Mouse (Mus musculus): ENCODE results near the gene Axin2. TPM values are rescaled to one million over a fixed set of nuclear protein-coding genes. Genes with fewer than 3 reads are reported as not detected.

The Axin2 gene
- polyA plus RNA-seq, 1 experiment from 2014 or later: 7.8 TPM

GRCm38 (mm10) chr11:108910903-108911302 is 9.2 kb upstream of the Axin2 start:
- Histone ChIP-seq H3K9ac (ENCODE audit: low read length) (no peak overlapping the region), H3K4me1 (ENCODE audit: control insufficient read depth, insufficient read depth, low read length) (peaks cover 6% of the 10 kb centered on the region), H3K27me3 (replicated peaks; ENCODE audit: control insufficient read depth, insufficient read depth, low read length) (0 out of 2 replicates have a peak, but pooled peaks cover 7% of the 10 kb centered on the region), H3K4me2 (ENCODE audit: low read length) (no peak overlapping the region), H3K9me3 (replicated peaks; ENCODE audit: control insufficient read depth, low read length) (no peaks in the 10 kb centered on the region), H3K36me3 (ENCODE audit: control insufficient read depth, insufficient read depth, low read length) (no peaks in the 10 kb centered on the region), H3K27ac (ENCODE audit: low read depth, low read length) (no peak overlapping the region), H3K4me3 (ENCODE audit: low read depth, low read length) (no peak overlapping the region)
- DNase-seq (ENCODE audit: low spot score) (no peak), ATAC-seq (no peak)
- WGBS: 34% methylated on average over 7 of the region's 7 CpGs

- Histone ChIP-seq H3K36me3 (ENCODE audit: control insufficient read depth, insufficient read depth, low read length) (no peaks in the 10 kb centered on the region), H3K9me3 (replicated peaks; ENCODE audit: control insufficient read depth, low read length) (0 out of 2 replicates have a peak, but pooled peaks cover 2% of the 10 kb centered on the region), H3K27me3 (replicated peaks; ENCODE audit: control insufficient read depth, insufficient read depth, low read length) (0 out of 2 replicates have a peak, but pooled peaks cover 7% of the 10 kb centered on the region), H3K4me2 (ENCODE audit: low read length) (no peak overlapping the region), H3K4me3 (ENCODE audit: low read depth, low read length) (no peak overlapping the region), H3K9ac (ENCODE audit: low read length) (no peak overlapping the region), H3K4me1 (ENCODE audit: control insufficient read depth, insufficient read depth, low read length) (peaks cover 6% of the 10 kb centered on the region), H3K27ac (ENCODE audit: low read depth, low read length) (no peak overlapping the region)
- ATAC-seq (no peak), DNase-seq (ENCODE audit: low spot score) (no peak)
- WGBS: 92% methylated on average over 12 of the region's 12 CpGs
These were observed 8.0 kb upstream of the Axin2 start for GRCm38 (mm10) chr11:108912174-108912573.

GRCm38 (mm10) chr11:108917422-108918324 is 2.5 kb upstream of the Axin2 start:
- 10% methylated on average over 12 of the region's 12 CpGs for WGBS
- H3K27me3 ChIP-seq (replicated peaks; ENCODE audit: control insufficient read depth, insufficient read depth, low read length): no peaks in the 10 kb centered on the region
- no peak overlapping the region for H3K4me3 ChIP-seq (ENCODE audit: low read depth, low read length)
- peaks cover 10% of the 10 kb centered on the region for H3K4me1 ChIP-seq (ENCODE audit: control insufficient read depth, insufficient read depth, low read length)
- no peak for ATAC-seq
- peak overlapping the region; percentile 28 for H3K4me2 ChIP-seq (ENCODE audit: low read length)
- peak; percentile 77 for DNase-seq (ENCODE audit: low spot score)
- 0 out of 2 replicates have a peak, but pooled peaks cover 2% of the 10 kb centered on the region for H3K9me3 ChIP-seq (replicated peaks; ENCODE audit: control insufficient read depth, low read length)
- H3K27ac ChIP-seq (ENCODE audit: low read depth, low read length): peak overlapping the region; percentile 54
- no peak overlapping the region for H3K9ac ChIP-seq (ENCODE audit: low read length)
- H3K36me3 ChIP-seq (ENCODE audit: control insufficient read depth, insufficient read depth, low read length): no peaks in the 10 kb centered on the region

GRCm38 (mm10) chr11:108920636-108921505 is 722 bp downstream of the Axin2 start:
- Histone ChIP-seq H3K4me3 (ENCODE audit: low read depth, low read length) (peak overlapping the region; percentile 86), H3K27ac (ENCODE audit: low read depth, low read length) (peak overlapping the region; percentile 99), H3K9ac (ENCODE audit: low read length) (peak overlapping the region; percentile 93), H3K4me2 (ENCODE audit: low read length) (peak overlapping the region; percentile 89), H3K36me3 (ENCODE audit: control insufficient read depth, insufficient read depth, low read length) (no peaks in the 10 kb centered on the region), H3K9me3 (replicated peaks; ENCODE audit: control insufficient read depth, low read length) (0 out of 2 replicates have a peak, but pooled peaks cover 2% of the 10 kb centered on the region), H3K27me3 (replicated peaks; ENCODE audit: control insufficient read depth, insufficient read depth, low read length) (no peaks in the 10 kb centered on the region), H3K4me1 (ENCODE audit: control insufficient read depth, insufficient read depth, low read length) (peaks cover 37% of the 10 kb centered on the region)
- DNase-seq (ENCODE audit: low spot score) (peak; percentile 95), ATAC-seq (peak; percentile 86)
- under 1% methylated on average over 86 of the region's 104 CpGs for WGBS

DNA sequence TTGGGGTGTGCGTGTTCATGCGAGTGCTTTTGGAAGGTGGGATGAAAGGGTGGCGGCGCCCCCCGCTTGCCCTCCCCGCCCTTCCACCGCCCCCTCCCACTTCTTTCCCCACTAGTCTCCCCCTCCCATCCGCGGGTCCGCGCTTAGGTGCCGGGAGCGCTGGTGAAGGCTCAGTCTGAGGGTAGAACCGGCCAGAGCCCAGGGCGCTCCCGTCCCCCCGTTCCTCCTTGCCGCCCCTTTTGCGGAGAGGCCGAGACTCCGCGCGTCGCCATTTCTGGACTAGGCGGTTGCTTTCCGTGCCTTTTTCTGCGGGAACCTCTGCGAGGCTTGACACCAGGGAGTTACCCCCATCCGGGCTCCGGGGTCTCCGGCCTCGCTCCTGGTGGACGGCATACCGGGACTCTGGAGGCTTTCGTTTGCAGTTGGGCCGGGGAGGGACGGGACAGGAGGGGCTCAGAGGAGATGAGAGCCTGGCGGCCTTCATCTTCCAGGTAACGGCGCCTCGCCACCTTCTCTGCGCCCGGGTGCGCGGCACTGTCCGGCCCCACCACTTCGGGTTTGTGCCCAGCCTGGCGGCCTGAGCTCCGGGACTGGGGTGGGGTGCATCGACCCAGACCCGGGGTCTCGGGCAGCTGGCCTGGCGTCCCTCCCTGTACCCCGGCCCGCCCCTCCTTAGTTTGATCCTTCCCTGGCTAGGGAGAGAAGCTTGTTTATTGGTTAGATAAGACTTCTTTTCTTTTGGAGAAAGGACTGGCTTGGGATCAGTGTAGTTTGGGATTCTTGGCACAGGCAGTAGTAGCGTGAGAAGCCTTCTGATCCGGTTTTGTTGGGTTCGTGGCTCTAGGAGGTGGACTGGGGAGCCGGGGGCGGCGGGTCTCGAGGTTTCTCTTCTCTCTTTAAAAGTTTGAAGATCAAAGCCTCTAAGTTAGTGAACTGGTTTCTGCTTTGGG is 1.6 kb downstream of the Axin2 start:
- Histone ChIP-seq H3K9ac (ENCODE audit: low read length) (peak overlapping the region; percentile 93), H3K27ac (ENCODE audit: low read depth, low read length) (peak overlapping the region; percentile 99), H3K36me3 (ENCODE audit: control insufficient read depth, insufficient read depth, low read length) (no peaks in the 10 kb centered on the region), H3K4me2 (ENCODE audit: low read length) (peak overlapping the region; percentile 89), H3K4me3 (ENCODE audit: low read depth, low read length) (peak overlapping the region; percentile 86), H3K9me3 (replicated peaks; ENCODE audit: control insufficient read depth, low read length) (0 out of 2 replicates have a peak, but pooled peaks cover 2% of the 10 kb centered on the region), H3K27me3 (replicated peaks; ENCODE audit: control insufficient read depth, insufficient read depth, low read length) (no peaks in the 10 kb centered on the region), H3K4me1 (ENCODE audit: control insufficient read depth, insufficient read depth, low read length) (peaks cover 43% of the 10 kb centered on the region)
- DNase-seq (ENCODE audit: low spot score) (no peak), ATAC-seq (no peak)
- WGBS: 1% methylated on average over 59 of the region's 62 CpGs

GRCm38 (mm10) chr11:108922511-108923187 is 2.5 kb downstream of the Axin2 start:
- no peaks in the 10 kb centered on the region for H3K27me3 ChIP-seq (replicated peaks; ENCODE audit: control insufficient read depth, insufficient read depth, low read length)
- no peak for DNase-seq (ENCODE audit: low spot score)
- H3K4me1 ChIP-seq (ENCODE audit: control insufficient read depth, insufficient read depth, low read length): peaks cover 48% of the 10 kb centered on the region
- peak overlapping the region; percentile 99 for H3K27ac ChIP-seq (ENCODE audit: low read depth, low read length)
- ATAC-seq: no peak
- H3K36me3 ChIP-seq (ENCODE audit: control insufficient read depth, insufficient read depth, low read length): no peaks in the 10 kb centered on the region
- WGBS: under 1% methylated on average over 29 of the region's 32 CpGs
- H3K9ac ChIP-seq (ENCODE audit: low read length): peak overlapping the region; percentile 93
- H3K4me3 ChIP-seq (ENCODE audit: low read depth, low read length): peak overlapping the region; percentile 86
- H3K9me3 ChIP-seq (replicated peaks; ENCODE audit: control insufficient read depth, low read length): no peaks in the 10 kb centered on the region
- peak overlapping the region; percentile 89 for H3K4me2 ChIP-seq (ENCODE audit: low read length)

DNA sequence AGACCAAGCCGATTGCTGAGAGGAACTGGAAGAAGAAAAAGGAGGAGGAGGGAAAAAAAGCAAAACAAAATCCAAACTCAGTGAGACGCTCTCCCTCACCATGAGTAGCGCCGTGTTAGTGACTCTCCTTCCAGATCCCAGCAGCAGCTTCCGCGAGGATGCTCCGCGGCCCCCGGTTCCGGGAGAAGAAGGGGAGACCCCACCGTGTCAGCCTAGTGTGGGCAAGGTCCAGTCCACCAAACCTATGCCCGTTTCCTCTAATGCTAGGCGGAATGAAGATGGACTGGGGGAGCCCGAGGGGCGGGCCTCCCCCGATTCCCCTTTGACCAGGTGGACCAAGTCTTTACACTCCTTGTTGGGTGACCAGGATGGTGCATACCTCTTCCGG is 3.0 kb downstream of the Axin2 start:
- 1% methylated on average over 17 of the region's 17 CpGs for WGBS
- DNase-seq (ENCODE audit: low spot score) (no peak), ATAC-seq (no peak)
- Histone ChIP-seq H3K27ac (ENCODE audit: low read depth, low read length) (peak overlapping the region; percentile 23; the same call in 1 of the 2 replicates), H3K36me3 (ENCODE audit: control insufficient read depth, insufficient read depth, low read length) (no peaks in the 10 kb centered on the region), H3K27me3 (replicated peaks; ENCODE audit: control insufficient read depth, insufficient read depth, low read length) (no peaks in the 10 kb centered on the region), H3K9me3 (replicated peaks; ENCODE audit: control insufficient read depth, low read length) (no peaks in the 10 kb centered on the region), H3K4me1 (ENCODE audit: control insufficient read depth, insufficient read depth, low read length) (peaks cover 48% of the 10 kb centered on the region), H3K4me3 (ENCODE audit: low read depth, low read length) (peak overlapping the region; percentile 86), H3K4me2 (ENCODE audit: low read length) (peak overlapping the region; percentile 89), H3K9ac (ENCODE audit: low read length) (peak overlapping the region; percentile 93)
